Mouse (Mus musculus) kidney, postnatal 10 days (tissue): ENCODE data around the gene Hnrnpa3.
A peak's percentile ranks its signal among the peaks of the same experiment; 100 is the strongest.
"Not testable (repeated sequence)": the region's sequence is repeated elsewhere in the genome, so short reads cannot be mapped to it uniquely, and the experiment has no call there.

ENCODE experiments used
- DNase-seq: peaks from one replicate; pipeline ENCODE4 v3.0.0; 2021; ENCODE audit warnings: mixed read lengths

The Hnrnpa3 gene

GRCm38 (mm10) chr2:75658727-75659628 is at the start of gene Hnrnpa3:
Hnrnpa3 (plus strand) TSS chr2:75659261.
- DNase-seq, result peak; percentile 99

GRCm38 (mm10) chr2:75609971-75610370 is 49.1 kb upstream of the Hnrnpa3 start:
- DNase-seq, result no peak

GRCm38 (mm10) chr2:75610602-75611001 is 48.5 kb upstream of the Hnrnpa3 start:
- not testable (repeated sequence) for DNase-seq

- no peak for DNase-seq
Measured at GRCm38 (mm10) chr2:75611041-75611805, 47.8 kb upstream of the Hnrnpa3 start.

- no peak for DNase-seq
Measured at GRCm38 (mm10) chr2:75612006-75612405, 47.1 kb upstream of the Hnrnpa3 start.

- peak; percentile 81 for DNase-seq
Measured at GRCm38 (mm10) chr2:75612981-75613567, 46.0 kb upstream of the Hnrnpa3 start.

GRCm38 (mm10) chr2:75614577-75614976 is 44.5 kb upstream of the Hnrnpa3 start:
- no peak for DNase-seq

GRCm38 (mm10) chr2:75616911-75617310 is 42.1 kb upstream of the Hnrnpa3 start:
- no peak for DNase-seq

GRCm38 (mm10) chr2:75618712-75619111 is 40.3 kb upstream of the Hnrnpa3 start:
- DNase-seq, result peak; percentile 69

GRCm38 (mm10) chr2:75621873-75622654 is 37.0 kb upstream of the Hnrnpa3 start:
- DNase-seq, result no peak

- DNase-seq, result no peak
Measured at GRCm38 (mm10) chr2:75625086-75625485, 34.0 kb upstream of the Hnrnpa3 start.

- no peak for DNase-seq
Measured at GRCm38 (mm10) chr2:75626597-75627440, 32.2 kb upstream of the Hnrnpa3 start.

GRCm38 (mm10) chr2:75628487-75628886 is 30.6 kb upstream of the Hnrnpa3 start:
- DNase-seq, result no peak

- DNase-seq, result no peak
Measured at GRCm38 (mm10) chr2:75631421-75631820, 27.6 kb upstream of the Hnrnpa3 start.

GRCm38 (mm10) chr2:75632043-75632442 is 27.0 kb upstream of the Hnrnpa3 start:
- DNase-seq, result no peak

- DNase-seq, result no peak
Measured at GRCm38 (mm10) chr2:75632721-75633181, 26.3 kb upstream of the Hnrnpa3 start.

GRCm38 (mm10) chr2:75633381-75633780 is 25.7 kb upstream of the Hnrnpa3 start:
- DNase-seq, result peak; percentile 49

GRCm38 (mm10) chr2:75633784-75634183 is 25.3 kb upstream of the Hnrnpa3 start:
- peak; percentile 58 for DNase-seq

GRCm38 (mm10) chr2:75634431-75634830 is 24.6 kb upstream of the Hnrnpa3 start:
- not testable (repeated sequence) for DNase-seq

- DNase-seq, result peak; percentile 76
Measured at GRCm38 (mm10) chr2:75636261-75637054, 22.6 kb upstream of the Hnrnpa3 start.

- not testable (repeated sequence) for DNase-seq
Measured at GRCm38 (mm10) chr2:75637055-75637304, 22.1 kb upstream of the Hnrnpa3 start.
